Mouse (Mus musculus) stomach, postnatal 0 days (tissue): ENCODE data around the gene Ppt2. TPM values are rescaled to one million over a fixed set of nuclear protein-coding genes. Genes with fewer than 3 reads are reported as not detected.
A peak's percentile ranks its signal among the peaks of the same experiment; 100 is the strongest.

Source experiments
- ATAC-seq: fragments of 200-750 bp; cut with Nextera tagmentation; 2 replicates; pipeline ENCODE4 v1.8.0; 2017; ENCODE audit not compliant: low FRiP score, low TSS enrichment
- DNase-seq: peaks from one replicate; pipeline ENCODE4 v3.0.0-alpha.2; 2016; ENCODE audit warnings: low spot score
- H3K27ac ChIP-seq: fragments of 300-500 bp; sonication (generic); replicated peaks from 2 replicates; pipeline ENCODE4 v1.5.1; 2014; ENCODE audit warnings: mild to moderate bottlenecking, control low read depth
- H3K27me3 ChIP-seq: fragments of 300-500 bp; sonication (generic); 2 replicates; pipeline ENCODE4 v1.6.1; 2014; ENCODE audit warnings: low read length; ENCODE audit not compliant: control insufficient read depth, insufficient read depth
- H3K36me3 ChIP-seq: fragments of 300-500 bp; sonication (generic); 2 replicates; pipeline ENCODE4 v1.6.1; 2014; ENCODE audit warnings: low read length, mixed read lengths; ENCODE audit not compliant: control insufficient read depth, insufficient read depth
- H3K4me1 ChIP-seq: fragments of 300-500 bp; sonication (generic); replicated peaks from 2 replicates; pipeline ENCODE4 v1.6.1; 2014; ENCODE audit warnings: antibody characterized with exemption; ENCODE audit not compliant: control insufficient read depth, insufficient read depth
- H3K4me2 ChIP-seq: fragments of 300-500 bp; sonication (generic); replicated peaks from 2 replicates; pipeline ENCODE4 v1.6.1; 2014; ENCODE audit warnings: low read depth, mild to moderate bottlenecking, control low read depth, moderate library complexity
- H3K4me3 ChIP-seq: fragments of 300-500 bp; sonication (generic); 2 replicates; pipeline ENCODE4 v1.5.1; 2014; ENCODE audit warnings: low read depth, low read length, control low read depth
- H3K9ac ChIP-seq: fragments of 300-500 bp; sonication (generic); 2 replicates; pipeline ENCODE4 v1.6.1; 2014; ENCODE audit warnings: mild to moderate bottlenecking, low read length, control low read depth, mixed read lengths
- H3K9me3 ChIP-seq: fragments of 300-500 bp; sonication (generic); 2 replicates; pipeline ENCODE4 v1.6.1; 2016; ENCODE audit warnings: low read length; ENCODE audit not compliant: control insufficient read depth
- CTCF ChIP-seq: IDR thresholded peaks from 2 replicates; pipeline ENCODE4 v1.5.1; 2016; ENCODE audit warnings: antibody characterized with exemption, low read depth, mild to moderate bottlenecking, moderate library complexity
- EP300 ChIP-seq: optimal IDR thresholded peaks from 2 replicates; pipeline ENCODE3; 2016; ENCODE audit warnings: antibody characterized with exemption
- WGBS: fragments of 180-500 bp; shearing (Covaris S2); extraction: QIAGEN DNeasy Blood & Tissue Kit; methylation state at CpG from one replicate; pipeline ENCODE4 v1.1.7; 2014; 5-methylcytosine and 5-hydroxymethylcytosine counted together
- polyA plus RNA-seq: library from polyadenylated mRNA; unstranded; fragments of >200 nt; fragmentation: Nextera tagmentation; extraction: Ambion mirVana; gene quantifications from 2 replicates; pipeline ENCODE4 v1.2.1, GENCODE M21; 2015

Gene Ppt2
- polyA plus RNA-seq, 1 experiment from 2014 or later: 16.5 TPM

GRCm38 (mm10) chr17:34651507-34652221, 23.4 kb upstream of the Ppt2 start:
- peaks cover 12% of the 10 kb centered on the region for H3K36me3 ChIP-seq
- no peak for ATAC-seq

DNA sequence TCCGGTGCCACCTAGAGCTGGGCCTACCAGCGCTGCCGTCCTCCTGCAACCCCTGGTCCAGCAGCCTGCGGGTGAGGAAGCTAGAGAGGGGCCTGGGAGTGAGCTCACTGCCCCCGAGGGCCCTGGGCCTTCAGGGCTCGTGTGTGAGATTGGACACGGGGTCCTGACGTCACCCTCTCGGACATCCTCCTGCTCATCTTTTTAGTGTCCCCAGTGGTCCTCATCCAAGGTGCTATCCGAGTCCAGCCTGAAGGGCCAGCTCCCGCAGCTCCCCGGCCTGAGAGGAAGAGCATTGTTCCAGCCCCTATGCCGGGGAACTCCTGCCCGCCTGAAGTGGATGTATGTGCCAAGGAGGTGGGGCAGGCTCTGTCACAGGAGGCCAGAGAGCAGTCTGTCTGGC, 22.5 kb upstream of the Ppt2 start:
- no peak overlapping the region for H3K4me3 ChIP-seq
- no peak overlapping the region for H3K4me2 ChIP-seq
- H3K27ac ChIP-seq: no peak overlapping the region
- no peak overlapping the region for H3K9ac ChIP-seq
- DNase-seq (no peak), ATAC-seq (no peak)
- TF ChIP-seq EP300 (no peak), CTCF (no peak)
- WGBS: 90% methylated on average over 14 of the region's 14 CpGs
- no peaks in the 10 kb centered on the region; the same call in 1 of the 2 replicates for H3K4me1 ChIP-seq
- H3K9me3 ChIP-seq: no peaks in the 10 kb centered on the region
- H3K36me3 ChIP-seq: peaks cover 12% of the 10 kb centered on the region
- no peaks in the 10 kb centered on the region for H3K27me3 ChIP-seq

More at GRCm38 (mm10) chr17:34651507-34652221, 23.4 kb upstream of the Ppt2 start:
- Histone ChIP-seq H3K27ac (no peak overlapping the region), H3K4me2 (no peak overlapping the region), H3K9me3 (no peaks in the 10 kb centered on the region), H3K4me3 (no peak overlapping the region), H3K4me1 (no peaks in the 10 kb centered on the region; the same call in 1 of the 2 replicates), H3K9ac (no peak overlapping the region), H3K27me3 (no peaks in the 10 kb centered on the region)
- DNase-seq: peak; percentile 72
- TF ChIP-seq EP300 (no peak), CTCF (peak; percentile 77)
- WGBS: 52% methylated on average over 19 of the region's 19 CpGs

DNA sequence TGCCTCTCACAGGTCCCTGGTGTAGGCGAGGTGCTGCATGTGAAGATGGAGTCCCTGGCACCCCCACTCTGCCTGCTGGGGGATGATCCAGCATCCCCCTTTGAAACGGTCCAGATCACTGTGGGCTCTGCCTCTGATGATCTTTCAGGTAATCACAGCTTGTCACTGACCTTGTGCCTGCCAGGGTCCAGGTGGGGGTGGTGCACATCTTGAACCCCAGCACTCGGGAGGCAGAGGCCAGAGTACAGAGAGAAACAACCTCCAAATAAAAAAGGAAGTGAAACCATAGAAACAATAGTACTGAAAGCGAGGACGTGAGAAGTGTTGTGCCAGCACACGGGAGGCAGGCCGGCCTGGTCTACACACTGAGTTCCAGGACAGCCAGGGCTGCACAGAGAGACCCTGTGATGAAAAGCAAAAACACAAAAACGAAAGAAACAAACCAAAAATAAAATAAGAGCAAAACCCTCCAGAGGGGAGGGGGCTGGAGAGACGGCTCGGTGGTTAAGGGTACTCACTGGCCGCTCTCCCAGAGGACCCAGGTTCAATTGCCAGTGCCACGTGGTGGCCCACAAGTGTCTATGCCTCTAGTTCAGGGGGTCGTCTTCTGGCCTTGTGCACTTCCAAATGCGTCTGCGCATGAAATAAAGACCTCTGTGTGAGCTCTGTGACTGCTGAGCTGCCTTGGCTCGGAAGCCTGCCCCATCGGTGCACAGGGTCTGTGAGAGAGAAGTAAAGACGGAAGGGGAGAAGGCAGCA, 21.0 kb upstream of the Ppt2 start:
- Histone ChIP-seq H3K9me3 (no peaks in the 10 kb centered on the region), H3K27ac (no peak overlapping the region), H3K36me3 (peaks cover 12% of the 10 kb centered on the region), H3K4me2 (no peak overlapping the region), H3K27me3 (no peaks in the 10 kb centered on the region), H3K4me3 (no peak overlapping the region), H3K9ac (no peak overlapping the region), H3K4me1 (no peaks in the 10 kb centered on the region; the same call in 1 of the 2 replicates)
- ATAC-seq (no peak), DNase-seq (no peak)
- no peak for TF ChIP-seq CTCF
- TF ChIP-seq EP300: no peak
- whole genome bisulfite sequencing: 88% methylated on average over 18 of the region's 18 CpGs

- H3K27me3 ChIP-seq: no peaks in the 10 kb centered on the region
- WGBS: 78% methylated on average over 16 of the region's 16 CpGs
- no peak overlapping the region for H3K9ac ChIP-seq
- no peak overlapping the region for H3K4me2 ChIP-seq
- TF ChIP-seq CTCF (no peak), EP300 (no peak)
- H3K27ac ChIP-seq: no peak overlapping the region
- H3K9me3 ChIP-seq: no peaks in the 10 kb centered on the region
- H3K36me3 ChIP-seq: peaks cover 8% of the 10 kb centered on the region
- H3K4me3 ChIP-seq: no peak overlapping the region
- DNase-seq (no peak), ATAC-seq (no peak)
- H3K4me1 ChIP-seq: no peaks in the 10 kb centered on the region; the same call in 1 of the 2 replicates
These were observed 20.0 kb upstream of the Ppt2 start for GRCm38 (mm10) chr17:34648141-34648890.

- Histone ChIP-seq H3K27ac (peak within 1 kb of the TSS; percentile 83), H3K9ac (peak within 1 kb of the TSS; percentile 87), H3K9me3 (no peaks in the 10 kb centered on the region), H3K4me1 (no peaks in the 10 kb centered on the region; the same call in 1 of the 2 replicates), H3K27me3 (no peaks in the 10 kb centered on the region), H3K4me3 (peak within 1 kb of the TSS; percentile 95), H3K36me3 (peaks cover 6% of the 10 kb centered on the region), H3K4me2 (peak within 1 kb of the TSS; percentile 77)
- TF ChIP-seq EP300 (no peak), CTCF (no peak; the same call in 1 of the 2 replicates)
- WGBS: under 1% methylated on average over 59 of the region's 66 CpGs
- DNase-seq: peak; percentile 96
- ATAC-seq: peak; percentile 96
These were observed 18.8 kb upstream of the Ppt2 start, which contains the start of gene Atf6b for GRCm38 (mm10) chr17:34646906-34647787. Gene Atf6b (plus strand): TSS chr17:34647146.
